Mouse (Mus musculus) cortical plate, adult 2 months (tissue): ENCODE measurements around the gene Acp7. TPM values are rescaled to one million over a fixed set of nuclear protein-coding genes. Genes with fewer than 3 reads are reported as not detected.

Experiments used
- H3K27ac ChIP-seq: fragments of 200-500 bp; 2 replicates; pipeline ENCODE4 v1.5.1; 2012; ENCODE audit warnings: low read length, control low read depth, inconsistent platforms; ENCODE audit not compliant: insufficient read depth
- H3K4me1 ChIP-seq: fragments of 200-500 bp; 2 replicates; pipeline ENCODE4 v1.6.1; 2011; ENCODE audit warnings: low read length; ENCODE audit not compliant: control insufficient read depth, insufficient read depth
- H3K4me3 ChIP-seq: fragments of 200-500 bp; 2 replicates; pipeline ENCODE4 v1.5.1; 2011; ENCODE audit warnings: mild to moderate bottlenecking, low read length, control low read depth; ENCODE audit not compliant: insufficient read depth
- CTCF ChIP-seq: fragments of 200-500 bp; IDR thresholded peaks from 2 replicates; pipeline ENCODE4 v1.5.1; 2011; ENCODE audit warnings: mild to moderate bottlenecking, control low read depth, low read length; ENCODE audit not compliant: insufficient read depth; ENCODE audit errors: extremely low read depth
- POLR2A ChIP-seq: fragments of 200-500 bp; IDR thresholded peaks from 2 replicates; pipeline ENCODE4 v1.6.1; 2011; ENCODE audit warnings: mild to moderate bottlenecking, low read length, control low read depth; ENCODE audit not compliant: insufficient read depth; ENCODE audit errors: extremely low read depth
- polyA plus RNA-seq: library from polyadenylated mRNA; depleted of rRNA; stranded (reverse); fragments of >200 nt; gene quantifications from 2 replicates; pipeline ENCODE4 v1.2.3, GENCODE M21; 2012

Acp7 gene
- polyA plus RNA-seq, 1 experiment: 1.3 TPM

DNA sequence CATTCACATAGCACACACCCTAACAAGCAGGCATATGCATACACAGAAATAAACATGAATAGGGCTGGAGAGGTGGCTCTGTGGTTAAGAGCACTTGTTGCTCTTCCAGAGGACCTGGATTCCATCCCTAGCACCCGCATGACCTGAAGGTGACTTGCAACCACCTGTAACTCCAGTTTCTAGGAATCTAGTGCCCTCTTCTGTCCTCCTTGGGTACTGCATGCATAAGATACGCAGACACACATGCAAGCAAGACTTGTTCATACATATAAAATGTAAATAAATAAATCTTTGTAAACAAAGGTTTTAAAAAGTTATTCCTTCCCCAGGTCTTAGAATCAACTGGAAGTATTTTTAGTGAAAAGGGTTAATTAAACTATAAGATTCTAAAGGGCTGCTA lies 20.0 kb upstream of the Acp7 start:
- H3K27ac ChIP-seq: no peak overlapping the region
- H3K4me1 ChIP-seq: no peaks in the 10 kb centered on the region
- no peak for TF ChIP-seq POLR2A
- no peak for TF ChIP-seq CTCF
- H3K4me3 ChIP-seq: no peak overlapping the region

DNA sequence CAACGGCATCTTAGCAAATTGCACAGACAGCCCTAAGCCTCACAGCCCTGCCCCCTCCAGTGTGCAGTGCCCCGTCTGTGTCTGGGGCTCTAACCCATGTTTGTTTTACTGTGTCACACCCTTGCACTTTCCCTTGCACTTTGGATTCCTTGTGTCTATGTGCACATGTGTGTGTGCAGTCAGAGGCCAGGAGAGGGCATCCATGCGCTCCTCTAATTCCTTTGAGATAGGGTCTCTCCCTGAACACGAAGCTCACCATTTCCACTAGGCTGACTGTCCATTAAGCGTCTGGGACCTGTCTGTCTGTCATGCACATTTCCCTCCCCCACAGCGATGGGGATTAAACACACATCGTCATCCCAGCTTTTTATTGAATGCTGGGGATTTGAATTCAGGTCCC lies 15.9 kb upstream of the Acp7 start:
- TF ChIP-seq POLR2A: no peak
- TF ChIP-seq CTCF: no peak
- no peak overlapping the region for H3K27ac ChIP-seq
- H3K4me1 ChIP-seq: no peaks in the 10 kb centered on the region
- H3K4me3 ChIP-seq: no peak overlapping the region

DNA sequence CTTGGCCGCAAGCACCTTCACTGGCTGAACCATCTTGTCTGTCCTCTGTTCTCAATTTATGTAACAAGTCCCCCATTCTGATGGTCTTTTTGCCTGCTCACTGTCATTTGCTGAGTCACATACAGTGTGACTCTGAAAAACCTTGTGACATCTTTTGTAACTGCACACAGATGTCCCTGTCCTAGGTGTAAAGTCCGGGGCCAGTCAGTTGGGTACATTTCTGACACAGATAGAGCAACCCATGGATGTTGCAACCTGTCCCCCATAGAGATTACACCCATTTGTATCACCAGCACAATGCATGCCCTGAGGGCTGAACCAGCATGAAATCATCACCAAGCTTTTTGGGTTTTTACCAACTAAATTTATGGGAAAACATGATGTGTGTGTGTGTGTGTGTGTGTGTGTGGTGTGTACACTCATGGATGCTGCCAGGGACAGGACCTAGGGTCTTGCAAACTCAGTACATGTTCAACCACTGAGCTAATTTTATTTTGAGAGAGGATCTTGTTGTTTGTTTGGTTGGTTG lies 14.9 kb upstream of the Acp7 start:
- H3K4me3 ChIP-seq: no peak overlapping the region
- H3K27ac ChIP-seq: no peak overlapping the region
- TF ChIP-seq CTCF: no peak
- no peak for TF ChIP-seq POLR2A
- H3K4me1 ChIP-seq: no peaks in the 10 kb centered on the region

DNA sequence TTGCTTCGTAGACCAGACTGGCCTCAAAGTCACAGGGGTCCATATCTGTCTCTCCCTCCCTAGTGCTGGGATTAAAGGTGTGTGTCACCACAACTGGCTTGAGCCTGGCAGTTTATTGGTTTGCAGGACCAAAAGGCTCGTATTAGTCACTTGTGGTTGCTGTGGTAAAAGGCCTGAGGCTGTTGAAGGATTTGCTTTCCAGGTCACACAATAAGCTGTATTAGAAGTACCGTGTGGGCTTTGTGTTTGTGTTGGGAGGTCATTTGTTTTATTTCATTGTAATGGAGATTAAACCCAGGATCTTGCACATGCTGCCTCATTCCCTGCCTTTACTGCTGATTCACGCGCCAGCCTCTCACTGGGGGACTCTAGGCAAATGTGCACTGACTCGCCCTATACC lies 14.2 kb upstream of the Acp7 start:
- Histone ChIP-seq H3K4me1 (no peaks in the 10 kb centered on the region), H3K4me3 (no peak overlapping the region), H3K27ac (no peak overlapping the region)
- no peak for TF ChIP-seq CTCF
- TF ChIP-seq POLR2A: no peak

DNA sequence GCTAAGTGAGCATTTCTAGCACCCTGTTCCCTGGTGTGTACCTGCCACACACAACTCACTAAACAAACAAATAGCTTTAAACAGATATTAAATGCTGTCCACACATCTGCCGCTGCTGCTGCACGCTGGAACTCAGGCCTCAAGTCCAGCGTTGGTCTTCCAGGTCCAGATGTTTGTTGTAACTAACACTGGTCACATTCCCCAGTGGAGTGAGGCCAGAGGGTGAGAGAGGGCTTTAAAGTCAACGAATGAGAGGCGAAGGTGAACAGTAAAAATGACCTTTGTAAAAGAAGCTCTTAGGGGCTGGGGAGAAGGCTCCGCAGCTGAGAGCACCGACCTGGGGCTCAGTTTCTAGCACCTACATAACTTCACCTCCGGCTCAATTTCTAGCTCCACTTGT lies 10.4 kb upstream of the Acp7 start:
- no peak overlapping the region for H3K27ac ChIP-seq
- no peak for TF ChIP-seq POLR2A
- TF ChIP-seq CTCF: no peak
- no peaks in the 10 kb centered on the region for H3K4me1 ChIP-seq
- H3K4me3 ChIP-seq: no peak overlapping the region

DNA sequence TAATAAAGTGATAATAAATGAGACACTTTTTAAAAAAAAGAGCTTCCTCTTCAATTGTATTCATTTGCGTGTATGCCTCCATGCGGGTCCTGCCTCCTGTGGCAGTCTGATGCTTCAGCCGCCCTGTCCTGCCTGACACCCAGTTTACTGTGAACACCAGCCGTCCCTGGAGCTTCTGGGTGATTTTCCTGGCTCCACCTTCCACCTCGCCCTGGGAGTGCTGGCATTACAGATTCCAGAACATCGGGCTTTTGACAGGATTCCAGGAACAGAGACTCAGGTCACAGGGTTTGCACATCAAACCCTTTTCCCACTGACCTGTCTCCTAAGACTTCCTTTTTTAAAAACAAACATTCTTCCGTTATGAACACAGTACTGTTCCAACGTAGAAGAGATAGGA lies 6.4 kb upstream of the Acp7 start:
- no peak overlapping the region for H3K27ac ChIP-seq
- no peaks in the 10 kb centered on the region for H3K4me1 ChIP-seq
- no peak for TF ChIP-seq CTCF
- no peak for TF ChIP-seq POLR2A
- H3K4me3 ChIP-seq: no peak overlapping the region

DNA sequence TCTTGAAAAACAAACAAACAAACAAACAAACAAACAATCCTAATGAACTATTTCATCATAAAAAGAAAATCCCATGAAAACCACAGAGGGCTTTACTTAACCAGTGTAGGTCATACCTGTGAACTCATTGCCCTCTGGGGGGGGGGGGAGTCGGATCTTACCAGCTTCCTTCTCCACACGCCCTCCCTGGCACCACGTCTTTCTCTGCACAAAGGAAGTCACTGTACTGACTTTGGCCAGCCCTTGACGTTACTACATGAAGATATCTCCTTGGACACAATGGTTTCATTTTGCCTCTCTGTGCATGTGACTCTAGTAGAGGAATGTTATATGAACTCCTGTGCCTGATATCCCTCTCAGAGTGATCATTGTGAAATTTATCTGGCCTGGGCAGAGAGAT lies 3.0 kb upstream of the Acp7 start:
- TF ChIP-seq CTCF: no peak
- no peak for TF ChIP-seq POLR2A
- H3K4me3 ChIP-seq: no peak overlapping the region
- H3K4me1 ChIP-seq: no peaks in the 10 kb centered on the region
- H3K27ac ChIP-seq: no peak overlapping the region

DNA sequence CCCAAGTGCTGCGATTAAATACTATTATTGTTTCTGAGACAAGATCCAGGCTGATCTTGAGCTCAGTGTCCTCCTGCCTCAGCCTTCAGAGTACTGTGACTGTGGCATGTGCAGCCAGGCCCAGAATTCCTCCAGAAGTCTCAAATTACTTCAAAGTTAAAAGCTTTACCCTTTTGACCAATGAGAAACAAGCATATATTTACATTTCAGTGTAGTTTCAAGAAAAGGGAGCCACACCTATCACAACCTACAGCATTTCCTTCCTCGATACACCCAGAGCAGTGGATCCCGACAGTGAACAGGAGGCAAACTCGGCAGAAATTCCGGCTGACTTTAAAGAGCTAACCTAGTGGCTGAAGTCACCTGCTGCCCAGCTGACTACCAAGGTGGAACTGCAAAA lies 6.3 kb downstream of the Acp7 start:
- no peak overlapping the region for H3K27ac ChIP-seq
- no peaks in the 10 kb centered on the region for H3K4me1 ChIP-seq
- H3K4me3 ChIP-seq: no peak overlapping the region
- no peak for TF ChIP-seq POLR2A
- TF ChIP-seq CTCF: no peak

DNA sequence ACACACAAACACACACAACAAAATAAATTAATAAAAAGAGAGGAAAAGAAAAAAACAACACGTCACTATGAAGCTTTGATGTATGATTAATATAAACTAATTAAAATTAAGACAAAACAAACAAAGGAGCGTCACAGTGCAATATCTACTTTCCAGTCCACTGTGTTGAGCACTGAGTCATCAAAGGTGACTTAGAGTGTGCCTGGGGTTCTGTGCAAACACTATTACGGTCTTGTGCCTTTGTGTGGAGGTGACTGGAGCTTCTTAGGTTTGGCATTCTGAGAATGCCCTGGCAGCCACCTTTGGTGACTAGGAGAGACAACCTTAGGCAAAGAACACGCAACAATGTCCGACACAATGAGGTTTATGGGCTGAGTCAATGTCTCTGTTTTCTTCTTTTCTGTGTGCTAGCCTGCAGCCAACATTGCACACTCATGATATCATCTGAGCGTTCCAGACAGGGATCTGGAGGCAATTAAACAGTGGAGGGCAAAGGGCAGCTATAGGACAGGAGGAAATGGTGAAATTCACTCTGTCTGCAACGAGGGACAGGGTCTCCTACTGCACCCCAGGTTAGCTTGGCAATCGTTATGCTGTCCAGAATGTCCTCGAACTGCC lies 11.9 kb downstream of the Acp7 start:
- Histone ChIP-seq H3K4me3 (no peak overlapping the region), H3K27ac (no peak overlapping the region), H3K4me1 (no peaks in the 10 kb centered on the region)
- TF ChIP-seq CTCF: no peak

DNA sequence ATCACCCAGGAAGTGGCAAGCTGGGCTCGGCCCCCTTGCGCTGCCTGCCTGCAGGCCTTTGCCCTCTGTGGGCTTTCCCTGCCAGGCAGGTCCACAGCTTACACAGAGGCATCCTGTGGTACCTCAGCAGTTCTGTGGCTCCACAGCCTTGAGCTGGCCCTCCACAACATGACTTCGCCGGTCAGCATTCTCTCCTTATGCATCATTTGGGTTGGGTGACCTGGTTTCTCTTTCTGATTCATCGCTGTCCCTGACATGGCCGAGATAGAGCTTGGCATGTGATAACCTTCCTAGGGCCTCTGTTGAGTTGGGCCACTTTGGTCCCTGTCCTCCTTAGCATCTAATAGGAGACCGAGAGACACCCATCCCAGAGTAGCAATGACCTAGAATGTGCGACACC lies 25.2 kb downstream of the Acp7 start:
- Histone ChIP-seq H3K4me1 (no peaks in the 10 kb centered on the region), H3K4me3 (no peak overlapping the region), H3K27ac (no peak overlapping the region)
- TF ChIP-seq POLR2A (no peak), CTCF (no peak)
